Mouse (Mus musculus): ENCODE data around the gene Tgfbr1. TPM values are rescaled to one million over a fixed set of nuclear protein-coding genes. Genes with fewer than 3 reads are reported as not detected.

Gene Tgfbr1
- polyA plus RNA-seq, 1 experiment: 17.8 TPM

- no peak for TF ChIP-seq CTCF (IDR thresholded peaks at IDR 0.05; ENCODE audit: borderline replicate concordance, control insufficient read depth, extremely low read depth, insufficient read depth, low read length, poor library complexity)
- no peak for TF ChIP-seq POLR2A (IDR thresholded peaks at IDR 0.05; ENCODE audit: control insufficient read depth, extremely low read depth, insufficient read depth, low read length, poor library complexity)
- peaks cover 6% of the 10 kb centered on the region for H3K4me1 ChIP-seq (replicated peaks; ENCODE audit: control insufficient read depth, insufficient read depth, low read length)
- H3K4me3 ChIP-seq (ENCODE audit: control insufficient read depth, insufficient read depth, low read length): no peak overlapping the region
- H3K36me3 ChIP-seq (ENCODE audit: control insufficient read depth, insufficient read depth, low read length): no peaks in the 10 kb centered on the region
- peak overlapping the region; percentile 71 for H3K27ac ChIP-seq (ENCODE audit: control insufficient read depth, insufficient read depth, low read length)
- WGBS: 65% methylated on average over 18 of the region's 18 CpGs
- DNase-seq: no peak
- no peaks in the 10 kb centered on the region for H3K27me3 ChIP-seq (ENCODE audit: control insufficient read depth, insufficient read depth, low read length)
Observed at GRCm38 (mm10) chr4:47449586-47450522, 96.8 kb downstream of the Tgfbr1 start.

Other genes with a start within 250 kb of the Tgfbr1 start
- gene Col15a1, start 145.1 kb upstream of the Tgfbr1 start, polyA plus RNA-seq (2012; rRNA removed): 33.1 and 37.1 TPM in 2 replicates
- gene Alg2, start 121.1 kb downstream of the Tgfbr1 start, polyA plus RNA-seq (2012; rRNA removed): 37.2 and 37.6 TPM in 2 replicates
- gene Sec61b, start 121.4 kb downstream of the Tgfbr1 start, polyA plus RNA-seq (2012; rRNA removed): 338 and 372 TPM in 2 replicates

Measured in thymus, adult 2 months (tissue).